Mouse (Mus musculus) stomach, embryonic 16.5 days (tissue): ENCODE results near the gene Olfr1277. TPM values are rescaled to one million over a fixed set of nuclear protein-coding genes. Genes with fewer than 3 reads are reported as not detected.

Experiments
- ATAC-seq: fragments of 200-750 bp; cut with Nextera tagmentation; 2 replicates; pipeline ENCODE4 v1.8.0; 2017; ENCODE audit warnings: moderate number of reproducible peaks, moderate TSS enrichment; ENCODE audit not compliant: insufficient read depth, low FRiP score
- H3K27ac ChIP-seq: fragments of 300-500 bp; sonication (generic); 2 replicates; pipeline ENCODE4 v1.5.1; 2014; ENCODE audit warnings: low read length
- H3K27me3 ChIP-seq: fragments of 300-500 bp; sonication (generic); 2 replicates; pipeline ENCODE4 v1.6.1; 2014; ENCODE audit warnings: low read length, control low read depth, mixed read lengths; ENCODE audit not compliant: control insufficient read depth, insufficient read depth
- H3K36me3 ChIP-seq: fragments of 300-500 bp; sonication (generic); 2 replicates; pipeline ENCODE4 v1.6.1; 2014; ENCODE audit warnings: low read length; ENCODE audit not compliant: control insufficient read depth, insufficient read depth
- H3K4me1 ChIP-seq: fragments of 300-500 bp; sonication (generic); 2 replicates; pipeline ENCODE4 v1.6.1; 2014; ENCODE audit warnings: low read length, control low read depth, mixed read lengths; ENCODE audit not compliant: control insufficient read depth, insufficient read depth
- H3K4me2 ChIP-seq: fragments of 300-500 bp; sonication (generic); 2 replicates; pipeline ENCODE4 v1.6.1; 2014; ENCODE audit warnings: low read depth, low read length, mixed read lengths
- H3K4me3 ChIP-seq: fragments of 300-500 bp; sonication (generic); replicated peaks from 2 replicates; pipeline ENCODE4 v1.5.1; 2014; ENCODE audit warnings: mild to moderate bottlenecking, low read length
- H3K9ac ChIP-seq: fragments of 300-500 bp; sonication (generic); 2 replicates; pipeline ENCODE4 v1.6.1; 2014; ENCODE audit warnings: low read length
- H3K9me3 ChIP-seq: fragments of 300-500 bp; sonication (generic); replicated peaks from 2 replicates; pipeline ENCODE4 v1.6.1; 2016; ENCODE audit warnings: low read length, control low read depth; ENCODE audit not compliant: control insufficient read depth
- WGBS: fragments of 180-500 bp; shearing (Covaris S2); extraction: QIAGEN DNeasy Blood & Tissue Kit; methylation state at CpG from one replicate; pipeline ENCODE4 v1.1.7; 2014; 5-methylcytosine and 5-hydroxymethylcytosine counted together
- polyA plus RNA-seq: library from polyadenylated mRNA; unstranded; fragments of >200 nt; fragmentation: Nextera tagmentation; extraction: Ambion mirVana; gene quantifications from 2 replicates; pipeline ENCODE4 v1.2.1, GENCODE M21; 2015

The Olfr1277 gene
- not detected in 2 replicates for polyA plus RNA-seq

GRCm38 (mm10) chr2:111274006-111274405, at the start of gene Olfr1277:
TSS of gene Olfr1277 (minus strand) at chr2:111274106.
- no peaks in the 10 kb centered on the region for H3K27me3 ChIP-seq

GRCm38 (mm10) chr2:111313717-111314116, 39.8 kb upstream of the Olfr1277 start, which contains the start of gene Olfr1280:
TSS of gene Olfr1280 (plus strand) at chr2:111314017.
- Histone ChIP-seq H3K27ac (no peak within 1 kb of the TSS), H3K9ac (no peak within 1 kb of the TSS), H3K4me2 (no peak within 1 kb of the TSS), H3K4me1 (no peaks in the 10 kb centered on the region), H3K9me3 (no peaks in the 10 kb centered on the region), H3K4me3 (no peak within 1 kb of the TSS), H3K27me3 (no peaks in the 10 kb centered on the region), H3K36me3 (no peaks in the 10 kb centered on the region)
- no peak for ATAC-seq

More at GRCm38 (mm10) chr2:111274006-111274405, at the start of gene Olfr1277:
- Histone ChIP-seq H3K9me3 (no peaks in the 10 kb centered on the region), H3K4me2 (no peak within 1 kb of the TSS), H3K27ac (no peak within 1 kb of the TSS), H3K4me1 (no peaks in the 10 kb centered on the region), H3K36me3 (no peaks in the 10 kb centered on the region), H3K9ac (no peak within 1 kb of the TSS), H3K4me3 (no peak within 1 kb of the TSS)
- WGBS = 87% methylated on average over 2 of the region's 2 CpGs
- ATAC-seq = no peak

DNA sequence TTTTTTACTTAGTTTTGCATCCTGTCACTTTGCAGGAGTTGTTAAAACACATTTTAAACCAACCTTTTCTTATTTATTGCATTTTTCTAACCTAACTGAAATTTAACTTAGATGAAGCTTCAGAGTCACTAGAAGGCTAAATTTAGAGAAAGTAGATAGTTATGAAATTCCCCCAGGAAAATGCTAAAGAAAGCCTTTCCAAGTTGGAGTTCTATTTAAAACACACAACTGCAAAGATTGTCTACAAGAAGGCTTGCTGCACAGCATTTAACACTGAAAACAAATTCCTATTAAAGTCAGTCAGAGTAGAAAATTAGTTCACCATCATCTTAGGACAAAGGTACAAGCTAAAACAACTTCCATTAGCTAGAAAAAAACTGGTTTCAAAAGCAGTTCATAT, 26.5 kb upstream of the Olfr1277 start, which contains the start of gene Olfr1279:
Gene Olfr1279, plus strand, starts transcription at position 262 of the 400 bp plus-strand sequence.
- Histone ChIP-seq H3K9me3 (no peaks in the 10 kb centered on the region), H3K9ac (no peak within 1 kb of the TSS), H3K4me1 (no peaks in the 10 kb centered on the region), H3K4me3 (no peak within 1 kb of the TSS), H3K4me2 (no peak within 1 kb of the TSS), H3K36me3 (no peaks in the 10 kb centered on the region), H3K27me3 (no peaks in the 10 kb centered on the region), H3K27ac (no peak within 1 kb of the TSS)
- ATAC-seq = no peak

GRCm38 (mm10) chr2:111298541-111298940, 24.6 kb upstream of the Olfr1277 start:
- Histone ChIP-seq H3K27me3 (no peaks in the 10 kb centered on the region), H3K4me2 (no peak overlapping the region), H3K4me3 (no peak overlapping the region), H3K27ac (no peak overlapping the region), H3K4me1 (no peaks in the 10 kb centered on the region), H3K9ac (no peak overlapping the region), H3K9me3 (no peaks in the 10 kb centered on the region), H3K36me3 (no peaks in the 10 kb centered on the region)
- no peak for ATAC-seq

DNA sequence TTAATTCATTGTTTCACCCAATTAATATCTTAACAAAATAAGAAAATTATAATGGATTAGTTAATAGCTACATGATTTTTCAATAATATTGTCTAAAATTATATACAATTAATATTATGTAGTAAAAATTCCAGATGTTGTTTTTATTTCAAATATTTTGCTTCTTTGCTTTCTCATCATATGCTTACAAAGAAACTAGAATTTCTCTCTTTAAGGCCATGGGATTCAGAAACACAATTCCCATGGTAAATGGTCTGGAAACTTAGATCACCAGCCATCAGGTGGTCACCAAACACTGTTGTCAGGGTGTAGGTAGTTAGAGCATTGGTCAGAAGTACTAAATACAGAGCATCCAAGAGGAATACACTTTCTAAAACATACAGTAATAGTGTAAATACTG, 15.9 kb upstream of the Olfr1277 start, which contains the start of gene Olfr1278:
Gene Olfr1278, plus strand, starts transcription at position 301 of the 400 bp plus-strand sequence.
- no peaks in the 10 kb centered on the region for H3K9me3 ChIP-seq
- no peaks in the 10 kb centered on the region for H3K27me3 ChIP-seq
- H3K9ac ChIP-seq = no peak within 1 kb of the TSS
- no peak within 1 kb of the TSS for H3K4me3 ChIP-seq
- no peaks in the 10 kb centered on the region for H3K36me3 ChIP-seq
- ATAC-seq = no peak
- H3K4me1 ChIP-seq = no peaks in the 10 kb centered on the region
- no peak within 1 kb of the TSS for H3K27ac ChIP-seq
- H3K4me2 ChIP-seq = no peak within 1 kb of the TSS

DNA sequence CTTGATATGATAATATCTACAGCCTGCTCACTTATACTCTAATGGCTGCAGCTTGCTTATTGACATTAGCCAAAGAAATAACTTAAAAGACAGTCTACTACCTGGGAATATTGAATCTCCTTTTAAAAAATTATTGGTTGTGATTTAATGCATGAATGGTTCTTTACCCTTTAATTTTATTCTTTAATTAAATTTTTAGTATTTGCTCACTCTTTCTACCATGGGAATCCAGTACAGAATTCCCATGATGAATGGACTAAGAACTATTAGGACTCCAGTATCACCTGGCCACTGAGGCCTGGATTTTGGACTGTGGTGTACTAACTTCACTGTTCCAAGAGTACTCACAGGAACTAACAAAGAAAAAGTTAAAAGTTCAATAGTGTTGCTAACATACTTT, 19.7 kb downstream of the Olfr1277 start, which contains the start of gene Olfr1276:
Gene Olfr1276, plus strand, starts transcription at position 301 of the 400 bp plus-strand sequence.
- H3K27me3 ChIP-seq = no peaks in the 10 kb centered on the region
- H3K4me3 ChIP-seq = no peak within 1 kb of the TSS
- H3K4me2 ChIP-seq = no peak within 1 kb of the TSS
- no peak for ATAC-seq
- H3K27ac ChIP-seq = no peak within 1 kb of the TSS
- no peaks in the 10 kb centered on the region for H3K4me1 ChIP-seq
- H3K9me3 ChIP-seq = no peaks in the 10 kb centered on the region
- H3K36me3 ChIP-seq = no peaks in the 10 kb centered on the region
- H3K9ac ChIP-seq = no peak within 1 kb of the TSS

GRCm38 (mm10) chr2:111235186-111235585, 38.7 kb downstream of the Olfr1277 start, which contains the start of gene Olfr1275:
TSS of gene Olfr1275 (minus strand) at chr2:111235286.
- 53% methylated on average over 1 of the region's 1 CpGs for WGBS
- Histone ChIP-seq H3K36me3 (no peaks in the 10 kb centered on the region), H3K27me3 (no peaks in the 10 kb centered on the region), H3K4me3 (no peak within 1 kb of the TSS), H3K4me1 (no peaks in the 10 kb centered on the region), H3K9ac (no peak within 1 kb of the TSS), H3K9me3 (no peaks in the 10 kb centered on the region), H3K27ac (no peak within 1 kb of the TSS), H3K4me2 (no peak within 1 kb of the TSS)
- no peak for ATAC-seq

GRCm38 (mm10) chr2:111229502-111229901, 44.4 kb downstream of the Olfr1277 start, which contains the start of gene 4930430A15Rik:
TSS of gene 4930430A15Rik (minus strand) at chr2:111229602.
- ATAC-seq = no peak
- H3K4me1 ChIP-seq = no peaks in the 10 kb centered on the region
- H3K27me3 ChIP-seq = no peaks in the 10 kb centered on the region
- 83% methylated on average over 6 of the region's 6 CpGs for WGBS
- no peaks in the 10 kb centered on the region for H3K36me3 ChIP-seq
- H3K4me3 ChIP-seq = no peak within 1 kb of the TSS
- H3K9me3 ChIP-seq = no peaks in the 10 kb centered on the region
- no peak within 1 kb of the TSS for H3K4me2 ChIP-seq
- H3K9ac ChIP-seq = no peak within 1 kb of the TSS
- H3K27ac ChIP-seq = no peak within 1 kb of the TSS
